Mouse (Mus musculus) lung, adult 2 months (tissue): ENCODE data around the gene Mnd1.

Experiments used
- CTCF ChIP-seq: fragments of 200-500 bp; IDR thresholded peaks from 2 replicates; pipeline ENCODE4 v1.5.1; 2011; ENCODE audit warnings: mild to moderate bottlenecking, low read length, control low read depth; ENCODE audit not compliant: insufficient read depth
- POLR2A ChIP-seq: fragments of 200-500 bp; IDR thresholded peaks from 2 replicates; pipeline ENCODE4 v1.6.1; 2011; ENCODE audit warnings: low read depth, mild to moderate bottlenecking, control low read depth, low read length, borderline replicate concordance; ENCODE audit errors: extremely low read depth

GRCm38 (mm10) chr3:84065825-84066224 is 89.8 kb downstream of the Mnd1 start:
- TF ChIP-seq CTCF (no peak), POLR2A (no peak)
